Mouse (Mus musculus) B cell, adult 2 months (primary cell): Measurements from ENCODE around the gene Yy1.
A peak's percentile ranks its signal among the peaks of the same experiment; 100 is the strongest.

Experiments used
- DNase-seq, 2 experiments: peaks; one replicate each; pipeline ENCODE4 v3.0.0; 2022

The Yy1 gene

DNA sequence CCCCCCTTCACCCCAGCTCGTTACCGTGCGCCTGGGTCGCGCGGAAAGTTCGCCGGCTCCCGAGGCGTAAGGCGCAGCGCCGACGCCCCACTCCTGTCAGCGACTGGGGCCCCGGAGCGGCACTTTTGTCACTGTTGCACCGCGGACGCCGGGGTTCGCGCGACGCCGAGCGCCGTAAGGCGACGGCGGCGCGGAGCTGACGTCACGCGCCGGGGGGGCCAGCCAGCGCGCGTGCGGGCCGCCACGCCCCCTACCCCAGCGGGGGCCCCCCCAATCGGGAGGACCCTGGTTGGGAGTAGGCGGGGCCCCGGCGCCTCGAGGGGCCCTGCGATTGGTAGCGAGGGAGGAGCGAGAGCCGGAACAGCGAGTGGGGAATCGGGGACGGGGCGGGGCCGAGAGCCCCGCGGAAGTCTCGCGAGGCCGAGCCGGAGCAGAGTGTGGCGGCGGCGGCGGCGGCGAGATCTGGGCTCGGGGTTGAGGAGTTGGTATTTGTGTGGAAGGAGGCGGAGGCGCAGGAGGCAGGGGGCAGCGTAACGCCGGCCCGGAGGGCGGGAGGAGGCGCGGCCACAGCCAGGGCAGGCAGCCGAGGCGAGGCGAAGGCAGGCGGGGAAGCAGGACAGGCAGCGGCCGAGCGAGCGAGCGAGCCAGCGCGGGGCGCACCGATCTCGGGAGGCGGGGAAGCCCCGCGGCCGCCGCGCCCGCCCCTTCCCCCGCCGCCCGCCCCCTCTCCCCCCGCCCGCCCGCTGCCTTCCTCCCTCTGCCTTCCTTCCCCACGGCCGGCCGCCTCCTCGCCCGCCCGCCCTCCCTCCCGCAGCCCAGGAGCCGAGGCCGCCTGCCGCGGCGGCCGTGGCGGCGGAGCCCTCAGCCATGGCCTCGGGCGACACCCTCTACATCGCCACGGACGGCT lies at the start of gene Yy1:
Gene Yy1, plus strand, starts transcription at position 428 of the 907 bp plus-strand sequence.
- peak; percentile 99 for DNase-seq

DNA sequence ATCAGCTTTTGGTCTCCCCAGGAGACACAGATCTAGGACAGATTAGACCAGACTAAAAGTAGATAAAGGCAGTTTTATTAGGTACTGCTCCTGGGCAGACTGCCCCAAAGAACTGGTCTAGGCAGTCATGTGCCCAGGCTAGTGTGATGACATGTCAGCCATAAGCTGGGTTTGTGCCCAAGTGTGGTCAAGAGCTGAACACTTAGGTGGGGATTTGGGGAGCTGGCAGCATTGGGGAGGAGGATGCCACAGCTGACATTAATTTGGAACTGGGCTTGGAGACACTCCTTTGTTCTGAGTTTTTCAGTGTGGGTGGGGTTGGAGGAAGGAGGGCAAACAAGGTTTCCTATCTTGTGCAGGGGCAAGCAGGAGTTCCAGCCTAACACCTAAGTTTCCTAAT lies 46.8 kb upstream of the Yy1 start:
- no peak for DNase-seq

DNA sequence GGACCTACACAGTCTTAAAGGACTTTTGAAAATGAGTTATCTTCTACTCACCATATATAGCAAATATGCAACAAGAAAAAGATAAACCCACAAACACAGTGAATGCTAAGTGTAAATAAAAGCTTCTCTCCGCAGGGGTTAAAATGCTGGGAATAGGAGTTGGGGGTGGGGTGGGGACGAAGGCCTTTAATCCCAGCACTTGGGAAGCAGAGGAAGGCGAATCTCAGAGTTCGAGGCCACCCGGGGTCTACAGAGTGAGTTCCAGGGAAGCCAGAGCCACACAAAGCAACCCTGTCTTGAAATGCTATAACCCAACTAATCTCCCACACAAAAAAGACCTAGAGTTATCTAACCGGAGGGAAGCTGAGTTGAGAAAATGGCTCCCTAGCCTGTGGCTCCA lies 43.8 kb upstream of the Yy1 start:
- DNase-seq, result no peak

DNA sequence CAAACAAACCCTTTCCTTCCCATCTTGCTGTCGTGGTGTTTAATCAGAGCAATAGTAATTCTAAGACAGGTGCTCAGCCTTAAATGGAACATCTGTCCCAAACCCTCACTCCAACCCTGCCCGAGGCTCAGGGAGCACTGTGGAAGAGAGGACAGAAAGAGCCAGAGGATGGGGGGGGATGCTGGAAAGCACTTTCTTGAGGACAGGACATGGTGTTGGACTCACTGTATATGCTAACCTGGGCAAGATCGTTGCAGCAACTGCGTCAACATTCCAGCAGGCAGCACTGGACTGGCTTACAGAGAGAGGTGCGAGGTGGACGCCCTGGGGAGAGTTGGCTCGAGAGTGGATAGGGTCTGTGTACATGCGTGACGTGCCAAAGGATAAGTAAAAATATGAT lies 43.3 kb upstream of the Yy1 start:
- no peak for DNase-seq

DNA sequence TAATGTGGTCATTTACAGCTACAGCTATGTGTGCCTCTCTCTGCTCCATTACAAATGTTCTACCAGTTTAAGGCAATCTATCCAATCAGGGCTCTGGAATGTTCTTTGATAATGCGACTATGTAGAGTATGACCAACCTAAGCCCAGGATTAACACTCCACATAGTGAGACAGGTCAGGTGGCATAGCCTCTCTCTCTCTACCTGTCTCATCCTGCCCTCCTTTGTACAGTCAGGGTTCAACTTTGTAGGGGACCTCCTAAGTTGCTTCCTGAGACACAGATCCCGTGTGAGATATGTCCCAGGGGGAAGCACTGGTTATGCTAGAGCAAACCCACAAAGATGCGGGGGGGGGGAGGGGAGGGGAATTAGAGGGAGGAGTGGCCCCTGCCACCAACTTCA lies 42.5 kb upstream of the Yy1 start:
- no peak for DNase-seq

DNA sequence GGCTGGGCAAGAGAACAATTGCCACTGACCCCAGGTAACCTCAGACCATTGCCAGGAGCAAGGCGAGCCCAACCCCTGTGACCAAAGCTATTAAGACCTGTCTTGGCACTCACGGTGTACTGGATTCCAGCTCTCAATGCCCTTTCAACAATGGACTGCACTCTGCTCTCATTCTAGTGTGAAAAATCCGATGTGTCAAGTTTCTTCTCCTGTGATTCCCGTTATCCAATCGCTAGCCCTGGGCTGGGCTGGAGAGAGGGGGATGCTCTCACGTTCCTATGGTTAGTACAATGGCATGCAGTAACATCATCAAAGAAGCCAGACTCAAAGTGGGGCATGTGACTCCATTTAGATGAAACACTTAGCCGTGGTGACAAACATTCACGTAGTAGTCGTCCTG lies 41.0 kb upstream of the Yy1 start:
- no peak for DNase-seq

DNA sequence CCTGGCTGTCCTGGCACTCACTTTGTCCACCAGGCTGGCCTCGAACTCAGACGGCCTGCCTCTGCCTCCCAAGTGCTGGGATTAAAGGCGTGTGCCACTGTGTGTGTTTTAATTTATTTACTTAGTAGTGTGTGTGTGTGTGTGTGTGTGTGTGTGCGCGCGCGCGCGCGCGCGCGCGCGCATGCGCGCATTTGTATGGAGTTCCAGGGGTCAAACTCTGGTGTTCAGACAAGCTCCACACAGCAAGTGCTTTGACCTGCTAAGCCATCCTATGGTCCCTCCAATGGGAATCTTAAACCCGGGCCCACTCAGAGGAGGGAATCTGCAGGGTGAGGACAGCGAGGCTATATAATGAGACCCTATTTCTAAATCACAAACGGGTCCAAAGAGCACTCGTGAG lies 37.6 kb upstream of the Yy1 start:
- no peak for DNase-seq

DNA sequence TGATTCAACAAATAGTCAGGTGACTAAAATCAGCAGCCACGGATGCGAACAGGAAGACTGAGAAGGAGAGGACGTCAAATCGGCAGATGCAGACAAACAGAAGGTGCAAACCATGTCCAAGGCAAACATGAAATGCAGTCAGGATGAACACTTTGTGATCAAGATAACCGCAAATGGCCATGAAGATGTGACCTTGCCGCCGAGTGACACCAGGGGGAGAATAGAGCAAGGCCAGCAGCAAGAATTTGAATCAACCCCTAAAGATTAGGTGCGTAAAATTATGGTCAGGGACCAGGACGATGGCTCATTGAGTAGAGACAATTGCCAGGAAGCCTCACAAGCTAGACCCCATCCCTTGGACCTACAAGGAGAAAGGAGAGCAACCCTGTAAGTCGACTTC lies 36.2 kb upstream of the Yy1 start:
- peak; percentile 24 to 34 for DNase-seq

DNA sequence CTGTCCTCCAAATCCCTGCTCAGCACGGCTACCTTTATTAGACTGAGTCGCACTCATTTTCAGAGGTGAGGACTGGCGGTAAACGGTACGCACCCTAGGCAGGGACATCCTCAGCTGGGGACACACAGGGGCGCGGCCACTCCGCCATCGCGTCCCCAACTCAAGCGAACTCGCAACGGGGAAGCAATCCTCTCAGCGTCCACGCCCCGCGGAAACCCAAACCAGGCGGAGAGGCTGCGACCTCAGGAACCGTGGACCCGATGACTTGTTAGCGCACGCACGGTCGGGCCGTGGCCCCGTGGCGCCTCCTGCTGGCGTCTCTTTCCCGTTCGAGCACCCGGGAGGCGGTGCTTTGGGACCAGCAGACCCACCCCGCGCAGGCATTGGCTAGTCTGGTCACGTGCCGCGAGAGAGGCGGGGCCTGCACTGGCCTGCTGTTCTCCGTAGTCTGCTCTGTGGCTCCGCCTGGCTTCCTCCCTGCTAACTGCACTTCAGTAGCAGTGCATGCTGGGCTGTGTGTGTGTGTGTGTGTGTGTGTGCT lies 35.0 kb upstream of the Yy1 start:
- peak; percentile 100 for DNase-seq

DNA sequence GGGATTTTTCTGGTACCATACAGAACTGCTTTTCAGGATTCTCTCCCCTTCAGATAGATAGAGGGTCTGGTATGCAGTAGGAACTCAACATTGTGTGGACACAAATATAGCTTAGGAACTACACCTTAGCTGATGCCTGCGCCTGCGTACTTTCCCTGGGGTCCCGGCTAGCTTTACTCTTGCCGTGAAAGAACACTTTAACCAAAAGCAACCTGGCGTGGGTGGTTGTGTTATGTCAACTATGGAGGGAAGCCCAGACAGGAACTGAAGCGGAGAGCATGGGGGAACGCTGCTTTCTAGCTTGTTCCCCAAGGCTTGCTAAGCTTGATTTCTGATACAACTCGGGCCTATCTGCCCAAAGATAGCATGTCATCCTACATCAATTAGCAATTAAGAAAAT lies 34.5 kb upstream of the Yy1 start:
- no peak for DNase-seq

DNA sequence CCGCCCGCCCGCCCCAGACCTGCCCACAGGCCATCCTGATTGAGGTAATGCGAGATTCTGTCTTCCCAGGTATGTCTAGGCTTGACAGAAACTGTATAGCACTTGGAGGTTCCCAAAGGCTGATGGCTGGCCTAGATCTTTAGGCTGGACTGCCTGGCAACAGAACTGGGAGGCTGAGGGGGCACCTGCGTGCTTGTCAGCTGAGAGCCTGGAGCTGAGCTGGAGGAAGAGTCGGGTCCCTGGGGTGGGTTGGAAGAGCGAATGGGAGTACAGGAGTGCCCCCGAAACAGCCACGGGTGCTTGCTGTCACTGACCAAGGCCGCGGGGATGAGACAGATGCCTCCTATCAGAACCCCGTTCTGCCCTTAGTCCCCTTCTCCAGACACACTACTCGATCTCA lies 34.1 kb upstream of the Yy1 start:
- DNase-seq, result no peak

DNA sequence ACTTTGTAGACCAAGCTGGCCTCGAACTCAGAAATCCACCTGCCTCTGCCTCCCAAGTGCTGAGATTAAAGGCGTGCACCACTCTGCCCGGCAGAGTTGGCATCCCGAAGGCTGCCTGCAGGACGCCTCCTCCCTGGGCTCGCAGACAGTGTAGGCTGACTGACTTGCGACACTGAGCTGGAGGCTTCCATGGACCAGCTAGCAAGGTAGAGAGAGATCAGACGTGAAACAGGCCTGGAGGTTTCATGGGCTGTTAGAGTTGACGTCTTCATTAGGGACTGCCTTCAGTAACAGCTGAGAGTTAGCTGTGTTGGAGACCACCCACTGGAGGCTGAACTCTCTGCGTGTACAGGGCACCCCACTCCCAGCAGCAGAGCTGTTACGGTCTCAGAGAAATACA lies 33.5 kb upstream of the Yy1 start:
- DNase-seq, result no peak

DNA sequence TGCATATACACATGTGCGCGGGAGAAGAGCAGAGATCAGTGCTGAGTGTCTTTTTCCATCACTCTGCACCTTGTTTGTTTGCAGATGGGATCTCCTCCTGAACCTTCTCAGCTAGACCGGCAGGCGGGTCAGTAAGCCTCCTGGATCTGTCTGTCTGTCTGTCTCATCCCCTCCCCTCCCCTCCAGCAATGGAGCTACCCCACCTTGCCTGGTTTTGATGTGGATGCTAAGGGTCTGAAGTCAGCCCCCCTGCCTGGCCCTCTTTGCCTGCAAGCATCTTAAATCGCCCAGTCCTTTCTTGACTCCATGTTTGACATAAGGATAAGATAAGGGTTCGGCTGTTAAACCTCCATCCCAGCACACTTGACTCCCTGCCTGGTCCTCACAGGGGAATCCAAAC lies 32.8 kb upstream of the Yy1 start:
- no peak for DNase-seq

DNA sequence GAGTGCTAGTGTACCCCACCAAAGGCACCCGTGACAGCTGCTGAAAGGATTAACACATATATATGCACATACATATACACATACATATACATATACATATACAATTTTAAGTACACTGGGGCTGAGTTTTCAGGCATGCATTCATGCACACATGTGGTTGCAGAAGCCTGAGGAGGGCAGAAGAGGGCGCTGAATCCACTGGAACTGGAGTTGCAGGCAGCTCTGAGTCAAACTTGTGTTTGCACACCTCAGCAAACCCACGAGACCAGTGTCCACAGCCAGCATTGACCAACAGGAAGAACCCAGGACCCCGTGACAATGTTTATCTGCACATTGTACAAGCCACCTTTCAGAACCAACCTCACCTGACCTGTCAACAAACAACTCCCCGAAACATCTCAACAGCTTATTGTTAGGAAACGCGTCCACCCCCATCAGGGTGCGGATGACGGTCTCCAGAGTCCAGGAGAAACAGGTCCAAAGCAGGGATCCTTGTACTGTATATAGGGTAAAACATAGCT lies 32.2 kb upstream of the Yy1 start:
- peak; percentile 37 to 51 for DNase-seq

DNA sequence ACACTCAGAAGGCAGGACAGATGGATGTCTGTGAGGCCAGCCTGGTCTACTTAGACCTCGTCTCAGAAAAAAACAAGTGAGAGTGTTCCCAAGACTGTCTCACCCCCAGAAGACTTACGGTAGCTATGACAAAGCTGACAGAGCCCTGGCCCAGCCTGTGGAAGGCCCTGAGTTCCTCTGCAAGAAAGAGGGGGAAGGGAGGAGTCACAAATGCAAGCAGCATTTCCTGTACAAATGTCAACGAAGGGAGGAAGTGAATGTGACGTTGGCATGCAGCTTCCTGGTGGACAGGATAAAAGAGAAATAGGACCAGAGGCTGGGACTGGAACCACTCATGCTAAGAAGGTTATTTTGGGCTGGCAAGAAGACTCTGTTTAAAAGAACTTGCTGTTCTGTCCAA lies 31.6 kb upstream of the Yy1 start:
- peak; percentile 59 to 67 for DNase-seq

DNA sequence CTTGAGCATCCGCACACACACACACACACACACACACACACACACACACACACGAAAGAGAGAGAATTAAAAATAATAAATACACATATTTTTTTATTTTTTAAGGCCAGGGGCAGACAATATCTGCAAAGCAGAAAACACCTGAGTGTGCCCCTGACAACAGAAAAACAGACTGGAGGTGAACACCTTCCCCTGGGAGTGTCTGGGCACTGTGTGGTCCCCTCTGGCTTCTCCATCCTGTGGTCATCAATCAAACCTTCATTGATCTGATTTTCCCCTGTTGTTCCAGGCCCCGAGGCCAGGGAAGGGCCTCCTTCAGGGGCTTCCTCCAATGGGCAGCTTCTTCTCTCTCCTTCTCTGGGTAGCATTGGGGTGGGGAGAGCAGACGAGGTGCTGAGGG lies 31.1 kb upstream of the Yy1 start:
- no peak for DNase-seq

DNA sequence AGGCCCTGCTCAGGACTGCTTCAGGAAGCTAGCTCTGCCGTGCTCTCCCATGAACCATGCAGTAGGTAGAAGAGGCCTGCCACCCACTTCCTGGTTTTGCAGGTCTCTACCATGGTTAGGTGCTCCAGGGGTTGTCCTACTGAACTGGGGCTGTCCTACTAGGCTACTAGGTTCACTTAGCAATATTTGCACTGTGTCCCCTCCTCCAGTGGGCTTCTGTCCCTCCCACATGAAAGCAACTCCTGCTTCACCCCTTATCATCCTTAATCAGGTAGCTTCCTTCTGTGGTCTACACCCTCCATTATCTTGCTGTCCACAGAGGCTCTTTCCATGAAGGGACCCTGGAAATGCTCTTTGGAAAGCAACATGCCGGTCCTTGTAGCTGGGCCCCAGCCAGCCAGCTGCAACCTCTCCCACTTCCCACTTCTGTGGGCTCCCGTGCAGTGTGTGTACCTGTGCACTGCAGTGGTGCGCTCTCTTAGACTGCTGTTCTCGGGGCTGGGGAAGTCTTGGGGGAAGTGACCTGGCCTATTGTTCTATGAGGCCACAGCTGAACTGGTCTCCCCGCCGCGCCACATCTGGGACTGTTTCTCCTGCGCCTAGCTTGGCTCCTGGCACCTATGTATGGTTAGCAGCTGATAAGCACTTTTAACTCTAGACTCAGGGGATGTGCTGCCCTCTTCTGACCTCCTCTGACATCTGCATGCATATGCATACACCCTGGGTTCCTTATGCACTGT lies 29.5 kb upstream of the Yy1 start:
- peak; percentile 67 to 70 for DNase-seq

DNA sequence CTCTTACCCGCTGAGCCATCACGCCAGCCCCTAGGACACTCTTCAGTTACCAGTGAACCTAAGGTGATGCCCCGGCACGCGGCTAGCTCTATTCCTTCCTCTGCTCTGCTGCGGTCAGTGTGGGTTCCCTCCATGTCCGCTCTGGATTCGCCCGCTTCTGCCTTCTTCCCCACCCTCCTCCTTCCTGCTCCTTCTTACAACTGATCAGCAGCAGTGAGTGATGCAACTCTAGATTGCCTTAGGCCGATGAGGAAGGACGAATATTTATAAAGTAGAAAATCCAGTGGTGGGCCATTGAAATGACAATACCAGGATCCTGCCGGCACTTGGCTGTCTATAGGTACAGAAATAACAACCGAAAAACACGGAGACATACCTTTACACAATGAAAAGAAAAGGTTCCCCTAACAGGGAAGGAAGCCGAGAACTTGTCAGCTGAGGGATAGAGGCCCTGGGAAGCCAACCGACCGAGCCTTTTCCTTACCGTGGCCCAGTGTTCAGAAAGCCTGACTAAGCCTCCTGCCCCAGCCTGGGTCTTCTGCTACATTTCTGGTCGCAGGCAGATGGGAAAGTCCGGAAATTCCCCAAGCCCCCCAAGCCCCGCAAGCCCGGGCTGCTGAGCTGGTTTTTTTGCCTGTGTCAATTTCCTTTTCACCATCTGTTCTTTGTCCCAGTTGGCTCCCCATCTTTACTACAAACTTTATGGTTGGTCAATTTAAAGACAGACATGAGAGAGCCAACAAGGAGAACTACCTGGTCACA lies 27.7 kb upstream of the Yy1 start:
- DNase-seq, result peak; percentile 43 to 47

DNA sequence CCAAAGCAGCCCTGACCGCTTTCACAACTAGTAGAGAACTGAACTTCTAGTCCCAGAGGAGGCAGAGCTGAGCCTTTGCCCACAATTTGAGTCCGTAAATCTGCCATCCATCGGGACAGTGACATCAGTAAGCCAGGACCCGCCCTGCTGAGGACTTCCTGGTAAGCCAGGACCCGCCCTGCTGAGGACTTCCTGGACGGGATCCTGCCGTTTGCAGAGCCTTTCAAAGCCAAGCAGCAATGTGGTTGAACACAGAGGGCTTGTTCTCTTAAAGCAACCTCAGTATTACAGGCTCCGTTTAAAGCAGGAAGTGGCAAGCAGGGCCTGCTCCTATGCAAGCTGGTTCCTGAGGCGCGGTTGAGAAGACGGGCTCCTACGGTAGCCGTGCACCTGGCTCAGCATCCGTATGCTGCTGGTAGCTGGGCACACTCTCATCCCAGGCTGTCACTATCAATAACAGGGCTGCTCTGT lies 27.0 kb upstream of the Yy1 start:
- DNase-seq, result peak; percentile 78 to 80

DNA sequence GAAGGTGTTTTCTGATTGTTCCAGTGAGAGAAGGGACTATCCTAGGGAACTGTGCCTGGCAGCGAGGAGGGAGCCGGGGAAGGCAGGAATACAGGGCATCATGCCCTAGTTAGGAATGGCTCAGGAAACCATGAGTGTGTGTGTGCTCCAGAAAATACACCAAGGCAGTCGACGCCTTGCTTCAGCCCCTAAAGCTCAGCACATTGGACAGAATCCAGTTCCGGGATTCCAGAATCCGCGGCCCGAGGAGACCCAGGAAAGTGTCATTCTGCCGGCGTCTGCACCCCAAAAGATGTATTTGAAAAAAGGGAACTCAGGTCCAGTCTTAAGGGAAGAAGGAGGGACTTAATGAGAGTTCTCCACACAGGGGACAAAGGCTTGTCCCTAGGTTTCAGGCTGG lies 26.5 kb upstream of the Yy1 start:
- peak in 1 of 2 experiments; percentile 34 for DNase-seq

DNA sequence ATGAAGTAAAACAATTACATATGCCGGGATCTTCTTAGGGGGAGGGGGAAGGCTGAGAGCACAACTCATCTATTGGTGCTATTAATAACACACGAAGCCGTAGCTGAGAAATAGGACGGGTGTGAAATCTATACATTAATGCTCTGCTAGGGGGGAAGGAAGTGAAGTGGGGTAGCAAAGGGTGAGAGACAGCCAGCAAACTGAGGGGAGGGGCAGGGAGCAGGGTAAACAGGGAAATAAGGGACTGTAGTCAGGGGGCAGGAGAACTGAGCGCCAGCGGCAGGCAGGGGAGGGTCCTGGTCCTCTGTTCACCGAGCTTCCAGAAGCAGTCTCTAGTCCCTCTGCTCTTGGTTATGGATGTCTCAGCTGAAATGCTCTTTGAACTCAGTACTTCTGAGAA lies 25.9 kb upstream of the Yy1 start:
- DNase-seq, result no peak

DNA sequence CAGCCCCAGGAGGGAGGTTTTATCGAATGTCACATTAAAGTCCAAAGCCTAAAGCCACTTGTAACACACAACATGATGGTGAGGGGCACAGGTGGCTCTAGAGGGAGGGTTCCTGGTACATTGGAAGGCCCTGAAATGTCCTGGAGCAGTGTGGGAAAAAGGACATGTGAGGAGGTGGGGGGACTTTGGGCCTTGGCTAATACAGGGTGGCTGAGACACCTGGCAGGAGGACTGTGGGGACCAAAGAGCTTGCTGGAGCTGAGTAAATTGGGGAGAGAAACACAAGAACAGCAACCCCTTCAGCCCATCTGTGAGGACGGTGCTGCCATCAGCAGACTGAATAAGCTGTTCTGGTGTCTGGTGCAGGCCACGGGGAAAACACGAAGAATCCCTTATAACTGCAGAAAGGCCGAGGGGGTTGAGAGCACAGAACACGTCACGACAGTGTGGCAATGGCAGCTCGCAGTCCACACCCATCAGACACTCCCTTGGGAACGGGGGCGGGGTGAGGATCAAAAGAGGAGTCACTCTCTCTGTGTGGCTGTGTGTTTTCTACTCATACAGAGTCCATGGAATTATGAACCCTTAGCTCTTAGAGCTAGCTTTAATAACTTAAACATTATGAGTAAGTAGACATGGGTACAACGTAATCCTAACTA lies 24.4 kb upstream of the Yy1 start:
- DNase-seq, result peak in 1 of 2 experiments; percentile 20
